Mouse (Mus musculus): Measurements from ENCODE around the gene Akt1. TPM values are rescaled to one million over a fixed set of nuclear protein-coding genes. Genes with fewer than 3 reads are reported as not detected.

The Akt1 gene
- total RNA-seq (2021), result 100 to 1,000 TPM; 138 to 140 TPM

- DNase-seq (ENCODE audit: low spot score in 2 of 2), result peak; percentile 34 to 45
- intact Hi-C loops (cut with DNase I), result loop anchor here (1.0 to 2.0 kb wide), 2 partner anchors 21 to 48 kb away; no protein-coding TSS in a partner anchor
These were observed at the start of gene Akt1 for GRCm38 (mm10) chr12:112674132-112675011. Gene Akt1, minus strand, starts transcription at chr12:112674884.

- peak; percentile 79 to 82 for DNase-seq (ENCODE audit: low spot score in 2 of 2)
- intact Hi-C loops (cut with DNase I), result no loop called here
These were observed 49.6 kb upstream of the Akt1 start for GRCm38 (mm10) chr12:112724077-112724805.

GRCm38 (mm10) chr12:112723445-112723844 lies 48.8 kb upstream of the Akt1 start:
- intact Hi-C loops (cut with DNase I), result loop anchor here (2.0 kb wide), 1 partner anchor 49 kb away; the partner anchor contains the start of gene Akt1
- no peak for DNase-seq (ENCODE audit: low spot score in 2 of 2)

- no peak for DNase-seq (ENCODE audit: low spot score in 2 of 2)
- intact Hi-C loops (cut with DNase I), result loop anchor here (2.0 kb wide), 1 partner anchor 48 kb away; the partner anchor contains the start of gene Akt1
These were observed 48.3 kb upstream of the Akt1 start for GRCm38 (mm10) chr12:112723028-112723330.

- intact Hi-C loops (cut with DNase I), result loop anchor here (2.0 kb wide), 1 partner anchor 48 kb away; the partner anchor contains the start of gene Akt1
- peak; percentile 49 to 50 for DNase-seq (ENCODE audit: low spot score in 2 of 2)
These were observed 47.8 kb upstream of the Akt1 start for GRCm38 (mm10) chr12:112722240-112723027.

- DNase-seq (ENCODE audit: low spot score in 2 of 2), result peak in 1 of 2 experiments; percentile 52
- intact Hi-C loops (cut with DNase I), result loop anchor here (2.0 kb wide), 1 partner anchor 47 kb away; the partner anchor contains the start of gene Akt1
These were observed 46.9 kb upstream of the Akt1 start for GRCm38 (mm10) chr12:112721424-112722239.

- intact Hi-C loops (cut with DNase I), result no loop called here
- no peak for DNase-seq (ENCODE audit: low spot score in 2 of 2)
These were observed 46.3 kb upstream of the Akt1 start for GRCm38 (mm10) chr12:112720890-112721423.

GRCm38 (mm10) chr12:112720216-112720615 lies 45.5 kb upstream of the Akt1 start, which contains the start of gene Cep170b:
Gene Cep170b, plus strand, starts transcription at chr12:112720455.
- DNase-seq (ENCODE audit: low spot score in 2 of 2), result no peak
- intact Hi-C loops (cut with DNase I), result no loop called here

- intact Hi-C loops (cut with DNase I), result no loop called here
- DNase-seq (ENCODE audit: low spot score in 2 of 2), result no peak
These were observed 44.3 kb upstream of the Akt1 start for GRCm38 (mm10) chr12:112718995-112719394.

- DNase-seq (ENCODE audit: low spot score in 2 of 2), result peak in 1 of 2 experiments; percentile 54
- intact Hi-C loops (cut with DNase I), result no loop called here
These were observed 42.5 kb upstream of the Akt1 start for GRCm38 (mm10) chr12:112717140-112717539.

- intact Hi-C loops (cut with DNase I), result no loop called here
- peak; percentile 21 to 39 for DNase-seq (ENCODE audit: low spot score in 2 of 2)
These were observed 39.3 kb upstream of the Akt1 start for GRCm38 (mm10) chr12:112713984-112714383.

- DNase-seq (ENCODE audit: low spot score in 2 of 2), result no peak
- intact Hi-C loops (cut with DNase I), result loop anchor here (1.0 kb wide), 1 partner anchor 54 kb away; no protein-coding TSS in a partner anchor
These were observed 32.8 kb upstream of the Akt1 start for GRCm38 (mm10) chr12:112707573-112707869.

GRCm38 (mm10) chr12:112706704-112707572 lies 32.3 kb upstream of the Akt1 start:
- peak; percentile 86 to 92 for DNase-seq (ENCODE audit: low spot score in 2 of 2)
- intact Hi-C loops (cut with DNase I), result loop anchor here (1.0 kb wide), 1 partner anchor 54 kb away; no protein-coding TSS in a partner anchor

GRCm38 (mm10) chr12:112702374-112703320 lies 28.0 kb upstream of the Akt1 start:
- DNase-seq (ENCODE audit: low spot score in 2 of 2), result no peak
- intact Hi-C loops (cut with DNase I), result no loop called here

- intact Hi-C loops (cut with DNase I), result no loop called here
- DNase-seq (ENCODE audit: low spot score in 2 of 2), result no peak
These were observed 25.8 kb upstream of the Akt1 start for GRCm38 (mm10) chr12:112700522-112700921.

- no peak for DNase-seq (ENCODE audit: low spot score in 2 of 2)
- intact Hi-C loops (cut with DNase I), result no loop called here
These were observed 22.2 kb upstream of the Akt1 start for GRCm38 (mm10) chr12:112696806-112697425.

Measured in left cerebral cortex, postnatal 25 days (tissue).